Mouse (Mus musculus) forebrain, embryonic 15.5 days (tissue): Measurements from ENCODE around the gene Arfip1. TPM values are rescaled to one million over a fixed set of nuclear protein-coding genes. Genes with fewer than 3 reads are reported as not detected.

Source experiments
- ATAC-seq: fragments of 200-750 bp; cut with Nextera tagmentation; replicated peaks from 2 replicates; pipeline ENCODE4 v1.8.0; 2017; ENCODE audit warnings: mild to moderate bottlenecking, moderate TSS enrichment, moderate library complexity
- H3K27ac ChIP-seq: fragments of 300-500 bp; sonication (generic); replicated peaks from 2 replicates; pipeline ENCODE4 v1.5.1; 2015; ENCODE audit warnings: mild to moderate bottlenecking, inconsistent platforms
- H3K27me3 ChIP-seq: fragments of 300-500 bp; sonication (generic); 2 replicates; pipeline ENCODE4 v1.6.1; 2015; ENCODE audit warnings: inconsistent platforms
- H3K36me3 ChIP-seq: fragments of 300-500 bp; sonication (generic); 2 replicates; pipeline ENCODE4 v1.6.1; 2015; ENCODE audit warnings: mild to moderate bottlenecking, inconsistent platforms
- H3K4me1 ChIP-seq: fragments of 300-500 bp; sonication (generic); 2 replicates; pipeline ENCODE4 v1.6.1; 2015; ENCODE audit warnings: inconsistent platforms
- H3K4me2 ChIP-seq: fragments of 300-500 bp; sonication (generic); replicated peaks from 2 replicates; pipeline ENCODE4 v1.6.1; 2015; ENCODE audit warnings: mild to moderate bottlenecking, inconsistent platforms
- H3K4me3 ChIP-seq: fragments of 300-500 bp; sonication (generic); 2 replicates; pipeline ENCODE4 v1.5.1; 2015; ENCODE audit warnings: mild to moderate bottlenecking, inconsistent platforms
- H3K9ac ChIP-seq: fragments of 300-500 bp; sonication (generic); replicated peaks from 2 replicates; pipeline ENCODE4 v1.6.1; 2015; ENCODE audit warnings: mild to moderate bottlenecking, inconsistent platforms
- H3K9me3 ChIP-seq: fragments of 300-500 bp; sonication (generic); 2 replicates; pipeline ENCODE4 v1.6.1; 2016; ENCODE audit warnings: inconsistent platforms
- WGBS: fragments of 180-500 bp; shearing (Covaris S2); methylation state at CpG from one replicate; pipeline ENCODE4 v1.1.7; 2015; ENCODE audit warnings: mixed read lengths; 5-methylcytosine and 5-hydroxymethylcytosine counted together
- polyA plus RNA-seq: library from polyadenylated mRNA; unstranded; fragments of >200 nt; fragmentation: Nextera tagmentation; extraction: Ambion mirVana; gene quantifications from 2 replicates; pipeline ENCODE4 v1.2.1, GENCODE M21; 2015

The Arfip1 gene
- polyA plus RNA-seq, 1 experiment from 2014 or later: 24.7 TPM

GRCm38 (mm10) chr3:84598756-84599155 is 16.3 kb upstream of the Arfip1 start:
- ATAC-seq: no peak
- 86% methylated on average over 6 of the region's 6 CpGs for WGBS
- Histone ChIP-seq H3K27me3 (peaks cover 7% of the 10 kb centered on the region; the same call in 1 of the 2 replicates), H3K4me2 (no peak overlapping the region), H3K4me3 (no peak overlapping the region), H3K36me3 (no peaks in the 10 kb centered on the region), H3K4me1 (peaks cover 16% of the 10 kb centered on the region), H3K9me3 (no peaks in the 10 kb centered on the region), H3K27ac (no peak overlapping the region), H3K9ac (no peak overlapping the region)

GRCm38 (mm10) chr3:84597996-84598734 is 15.7 kb upstream of the Arfip1 start:
- no peak overlapping the region for H3K4me3 ChIP-seq
- H3K27ac ChIP-seq: no peak overlapping the region
- H3K36me3 ChIP-seq: no peaks in the 10 kb centered on the region
- no peaks in the 10 kb centered on the region for H3K9me3 ChIP-seq
- H3K4me2 ChIP-seq: no peak overlapping the region
- 90% methylated on average over 6 of the region's 6 CpGs for WGBS
- peaks cover 16% of the 10 kb centered on the region for H3K4me1 ChIP-seq
- peaks cover 7% of the 10 kb centered on the region; the same call in 1 of the 2 replicates for H3K27me3 ChIP-seq
- no peak for ATAC-seq
- H3K9ac ChIP-seq: no peak overlapping the region

GRCm38 (mm10) chr3:84595677-84596234 is 13.3 kb upstream of the Arfip1 start:
- H3K4me2 ChIP-seq: peak overlapping the region; percentile 39

GRCm38 (mm10) chr3:84594894-84595676 is 12.7 kb upstream of the Arfip1 start:
- Histone ChIP-seq H3K9me3 (no peaks in the 10 kb centered on the region), H3K4me2 (peak overlapping the region; percentile 39), H3K27ac (peak overlapping the region; percentile 74), H3K27me3 (peaks cover 7% of the 10 kb centered on the region; the same call in 1 of the 2 replicates), H3K4me1 (peaks cover 16% of the 10 kb centered on the region), H3K36me3 (no peaks in the 10 kb centered on the region), H3K4me3 (peak overlapping the region; percentile 14; the same call in 1 of the 2 replicates), H3K9ac (no peak overlapping the region)
- 10% methylated on average over 23 of the region's 23 CpGs for WGBS
- ATAC-seq: peak; percentile 46; the same call in 1 of the 2 replicates

More at GRCm38 (mm10) chr3:84595677-84596234, 13.3 kb upstream of the Arfip1 start:
- peak; percentile 83 for ATAC-seq
- Histone ChIP-seq H3K9me3 (no peaks in the 10 kb centered on the region), H3K9ac (no peak overlapping the region), H3K4me1 (peaks cover 16% of the 10 kb centered on the region), H3K4me3 (no peak overlapping the region), H3K27me3 (peaks cover 7% of the 10 kb centered on the region; the same call in 1 of the 2 replicates), H3K27ac (peak overlapping the region; percentile 74), H3K36me3 (no peaks in the 10 kb centered on the region)
- 25% methylated on average over 5 of the region's 5 CpGs for WGBS

GRCm38 (mm10) chr3:84593274-84593673 is 10.8 kb upstream of the Arfip1 start, which contains the start of gene Tigd4:
Gene Tigd4, plus strand, starts transcription at chr3:84593574.
- H3K27ac ChIP-seq: no peak within 1 kb of the TSS
- no peak within 1 kb of the TSS for H3K9ac ChIP-seq
- no peaks in the 10 kb centered on the region for H3K9me3 ChIP-seq
- 93% methylated on average over 2 of the region's 2 CpGs for WGBS
- H3K36me3 ChIP-seq: no peaks in the 10 kb centered on the region
- peaks cover 16% of the 10 kb centered on the region for H3K4me1 ChIP-seq
- ATAC-seq: no peak
- H3K27me3 ChIP-seq: peaks cover 7% of the 10 kb centered on the region; the same call in 1 of the 2 replicates
- H3K4me3 ChIP-seq: no peak within 1 kb of the TSS
- no peak within 1 kb of the TSS for H3K4me2 ChIP-seq

- no peaks in the 10 kb centered on the region for H3K9me3 ChIP-seq
- H3K4me2 ChIP-seq: no peak overlapping the region
- H3K27ac ChIP-seq: no peak overlapping the region
- H3K4me1 ChIP-seq: peaks cover 13% of the 10 kb centered on the region
- no peaks in the 10 kb centered on the region for H3K27me3 ChIP-seq
- WGBS: 51% methylated on average over 5 of the region's 5 CpGs
- no peaks in the 10 kb centered on the region for H3K36me3 ChIP-seq
- no peak for ATAC-seq
- no peak overlapping the region for H3K4me3 ChIP-seq
- H3K9ac ChIP-seq: no peak overlapping the region
Observed at GRCm38 (mm10) chr3:84586736-84587135, 4.3 kb upstream of the Arfip1 start.

GRCm38 (mm10) chr3:84582913-84583276 is 470 bp upstream of the Arfip1 start:
- Histone ChIP-seq H3K4me2 (peak overlapping the region; percentile 89), H3K9ac (peak overlapping the region; percentile 79), H3K4me1 (peaks cover 37% of the 10 kb centered on the region), H3K4me3 (peak overlapping the region; percentile 85), H3K27ac (peak overlapping the region; percentile 89), H3K27me3 (no peaks in the 10 kb centered on the region), H3K9me3 (no peaks in the 10 kb centered on the region), H3K36me3 (no peaks in the 10 kb centered on the region)
- peak; percentile 67 for ATAC-seq
- WGBS: under 1% methylated on average over 27 of the region's 27 CpGs

GRCm38 (mm10) chr3:84581696-84582022 is 766 bp downstream of the Arfip1 start:
- WGBS: 0% methylated on average over 4 of the region's 4 CpGs
- ATAC-seq: no peak
- H3K27me3 ChIP-seq: no peaks in the 10 kb centered on the region

GRCm38 (mm10) chr3:84580716-84581115 is 1.7 kb downstream of the Arfip1 start:
- 70% methylated on average over 4 of the region's 4 CpGs for WGBS
- peaks cover 37% of the 10 kb centered on the region for H3K4me1 ChIP-seq
- H3K9me3 ChIP-seq: no peaks in the 10 kb centered on the region
- H3K36me3 ChIP-seq: no peaks in the 10 kb centered on the region
- no peaks in the 10 kb centered on the region for H3K27me3 ChIP-seq
- no peak for ATAC-seq
- H3K27ac ChIP-seq: no peak overlapping the region
- no peak overlapping the region for H3K4me3 ChIP-seq
- no peak overlapping the region; the same call in 1 of the 2 replicates for H3K4me2 ChIP-seq
- H3K9ac ChIP-seq: no peak overlapping the region

More at GRCm38 (mm10) chr3:84581696-84582022, 766 bp downstream of the Arfip1 start:
- Histone ChIP-seq H3K27ac (peak overlapping the region; percentile 89), H3K4me2 (peak overlapping the region; percentile 89), H3K36me3 (no peaks in the 10 kb centered on the region), H3K4me3 (peak overlapping the region; percentile 85), H3K4me1 (peaks cover 37% of the 10 kb centered on the region), H3K9me3 (no peaks in the 10 kb centered on the region), H3K9ac (peak overlapping the region; percentile 79)

GRCm38 (mm10) chr3:84570501-84570900 is 11.9 kb downstream of the Arfip1 start:
- ATAC-seq: no peak
- no peaks in the 10 kb centered on the region for H3K27me3 ChIP-seq
- no peak overlapping the region for H3K4me2 ChIP-seq
- WGBS: 88% methylated on average over 3 of the region's 3 CpGs
- H3K4me1 ChIP-seq: peaks cover 6% of the 10 kb centered on the region
- H3K9me3 ChIP-seq: no peaks in the 10 kb centered on the region
- H3K27ac ChIP-seq: no peak overlapping the region
- H3K36me3 ChIP-seq: no peaks in the 10 kb centered on the region
- H3K9ac ChIP-seq: no peak overlapping the region
- no peak overlapping the region for H3K4me3 ChIP-seq

GRCm38 (mm10) chr3:84569587-84569986 is 12.8 kb downstream of the Arfip1 start:
- H3K4me1 ChIP-seq: peaks cover 6% of the 10 kb centered on the region
- no peaks in the 10 kb centered on the region for H3K36me3 ChIP-seq
- no peaks in the 10 kb centered on the region for H3K9me3 ChIP-seq
- no peak overlapping the region for H3K4me2 ChIP-seq
- 87% methylated on average over 6 of the region's 6 CpGs for WGBS
- no peak overlapping the region for H3K9ac ChIP-seq
- ATAC-seq: no peak
- H3K27ac ChIP-seq: no peak overlapping the region
- no peak overlapping the region for H3K4me3 ChIP-seq
- H3K27me3 ChIP-seq: no peaks in the 10 kb centered on the region

- no peak overlapping the region for H3K27ac ChIP-seq
- no peak overlapping the region for H3K4me3 ChIP-seq
- H3K9ac ChIP-seq: no peak overlapping the region
- H3K4me2 ChIP-seq: no peak overlapping the region
- peaks cover 6% of the 10 kb centered on the region for H3K4me1 ChIP-seq
- no peaks in the 10 kb centered on the region for H3K9me3 ChIP-seq
- 74% methylated on average over 6 of the region's 6 CpGs for WGBS
- ATAC-seq: no peak
- no peaks in the 10 kb centered on the region for H3K27me3 ChIP-seq
- H3K36me3 ChIP-seq: no peaks in the 10 kb centered on the region
Observed at GRCm38 (mm10) chr3:84568540-84568939, 13.9 kb downstream of the Arfip1 start.
